Mouse (Mus musculus) cerebellum, adult 2 months (tissue): ENCODE results near the gene Eif3i.

Experiments used
- CTCF ChIP-seq: fragments of 200-500 bp; IDR thresholded peaks from 2 replicates; pipeline ENCODE4 v1.5.1; 2011; ENCODE audit warnings: low read depth, mild to moderate bottlenecking, control low read depth, low read length, moderate library complexity, borderline replicate concordance; ENCODE audit not compliant: insufficient read depth
- POLR2A ChIP-seq: fragments of 200-500 bp; IDR thresholded peaks from 2 replicates; pipeline ENCODE4 v1.6.1; 2011; ENCODE audit warnings: low read length, control low read depth, borderline replicate concordance; ENCODE audit not compliant: insufficient read depth

DNA sequence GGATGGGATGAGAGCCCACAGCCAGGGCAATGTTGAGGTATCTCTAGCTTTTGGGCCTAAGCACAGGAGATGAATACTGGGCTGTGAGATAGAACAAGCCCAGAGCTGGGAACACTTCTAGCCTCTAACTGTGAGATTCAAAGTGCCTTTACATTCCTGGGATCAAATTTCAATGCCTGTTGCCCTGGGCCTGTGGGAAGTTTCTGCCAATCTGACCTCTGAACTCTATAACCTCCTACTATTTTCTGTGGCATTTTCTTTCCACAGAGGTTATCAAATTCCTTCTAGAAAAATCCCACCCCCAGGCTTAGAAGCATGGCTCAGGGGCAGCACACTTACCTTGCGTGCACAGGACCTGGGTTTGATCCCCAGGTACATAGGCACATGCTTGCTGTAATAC, 50.2 kb downstream of the Eif3i start:
- no peak for TF ChIP-seq CTCF
- TF ChIP-seq POLR2A, result no peak
